Mouse (Mus musculus) small intestine, adult 2 months (tissue): ENCODE measurements around the gene Fer. TPM values are rescaled to one million over a fixed set of nuclear protein-coding genes. Genes with fewer than 3 reads are reported as not detected.

Experiments
- H3K27ac ChIP-seq: fragments of 200-500 bp; 2 replicates; pipeline ENCODE4 v1.5.1; 2012; ENCODE audit warnings: low read depth, low read length, control low read depth, inconsistent platforms; ENCODE audit not compliant: insufficient read depth
- H3K27me3 ChIP-seq: fragments of 200-500 bp; 2 replicates; pipeline ENCODE4 v1.6.1; 2012; ENCODE audit warnings: mild to moderate bottlenecking, moderate library complexity, low read length, inconsistent platforms; ENCODE audit not compliant: control insufficient read depth, insufficient read depth
- H3K36me3 ChIP-seq: fragments of 200-500 bp; 2 replicates; pipeline ENCODE4 v1.6.1; 2012; ENCODE audit warnings: mild to moderate bottlenecking, low read length, control low read depth, inconsistent platforms; ENCODE audit not compliant: control insufficient read depth, insufficient read depth
- H3K4me1 ChIP-seq: fragments of 200-500 bp; 2 replicates; pipeline ENCODE4 v1.6.1; 2012; ENCODE audit warnings: low read length, inconsistent platforms, mixed read lengths; ENCODE audit not compliant: control insufficient read depth, insufficient read depth, insufficient read length
- H3K4me3 ChIP-seq: fragments of 200-500 bp; 2 replicates; pipeline ENCODE4 v1.5.1; 2012; ENCODE audit warnings: low read depth, mild to moderate bottlenecking, control low read depth, inconsistent platforms, low read length, moderate library complexity
- CTCF ChIP-seq: fragments of 200-500 bp; IDR thresholded peaks from 2 replicates; pipeline ENCODE4 v1.5.1; 2012; ENCODE audit warnings: low read depth, mild to moderate bottlenecking, control low read depth, inconsistent platforms, low read length, moderate library complexity, mixed read lengths; ENCODE audit not compliant: insufficient replicate concordance, insufficient read length; ENCODE audit errors: extremely low read depth
- POLR2A ChIP-seq: fragments of 200-500 bp; IDR thresholded peaks from 2 replicates; pipeline ENCODE4 v1.6.1; 2012; ENCODE audit warnings: low read depth, mild to moderate bottlenecking, control low read depth, inconsistent platforms, low read length, moderate library complexity
- WGBS: fragments of 180-500 bp; shearing (Covaris S2); methylation state at CpG from one replicate; pipeline ENCODE4 v1.1.7; 2018; 5-methylcytosine and 5-hydroxymethylcytosine counted together
- polyA plus RNA-seq: library from polyadenylated mRNA; depleted of rRNA; stranded (reverse); fragments of >200 nt; gene quantifications from 2 replicates; pipeline ENCODE4 v1.2.3, GENCODE M21; 2012

Fer gene
- polyA plus RNA-seq, 1 experiment: 0.63 TPM

- 60% methylated on average over 6 of the region's 6 CpGs for WGBS
- no peaks in the 10 kb centered on the region for H3K4me1 ChIP-seq
- TF ChIP-seq CTCF (no peak), POLR2A (no peak)
Measured at GRCm38 (mm10) chr17:64099395-64100171, 236.7 kb downstream of the Fer start.

GRCm38 (mm10) chr17:64100172-64100510, 237.3 kb downstream of the Fer start:
- Histone ChIP-seq H3K4me3 (no peak overlapping the region), H3K27me3 (no peaks in the 10 kb centered on the region), H3K36me3 (no peaks in the 10 kb centered on the region), H3K4me1 (no peaks in the 10 kb centered on the region), H3K27ac (no peak overlapping the region)
- WGBS: 59% methylated on average over 3 of the region's 3 CpGs
- TF ChIP-seq CTCF: no peak
- TF ChIP-seq POLR2A: no peak

More at GRCm38 (mm10) chr17:64099395-64100171, 236.7 kb downstream of the Fer start:
- no peak overlapping the region for H3K4me3 ChIP-seq
- H3K36me3 ChIP-seq: no peaks in the 10 kb centered on the region
- no peak overlapping the region for H3K27ac ChIP-seq
- H3K27me3 ChIP-seq: no peaks in the 10 kb centered on the region

GRCm38 (mm10) chr17:64108773-64109172, 245.9 kb downstream of the Fer start:
- WGBS: 87% methylated on average over 5 of the region's 5 CpGs
- TF ChIP-seq CTCF (no peak), POLR2A (no peak)
- H3K4me1 ChIP-seq: no peaks in the 10 kb centered on the region
- no peak overlapping the region for H3K4me3 ChIP-seq
- H3K27ac ChIP-seq: no peak overlapping the region
- no peaks in the 10 kb centered on the region for H3K27me3 ChIP-seq
- no peaks in the 10 kb centered on the region for H3K36me3 ChIP-seq

- H3K27me3 ChIP-seq: no peaks in the 10 kb centered on the region
- 95% methylated on average over 8 of the region's 8 CpGs for WGBS
Measured at GRCm38 (mm10) chr17:64109871-64110270, 247.0 kb downstream of the Fer start.

DNA sequence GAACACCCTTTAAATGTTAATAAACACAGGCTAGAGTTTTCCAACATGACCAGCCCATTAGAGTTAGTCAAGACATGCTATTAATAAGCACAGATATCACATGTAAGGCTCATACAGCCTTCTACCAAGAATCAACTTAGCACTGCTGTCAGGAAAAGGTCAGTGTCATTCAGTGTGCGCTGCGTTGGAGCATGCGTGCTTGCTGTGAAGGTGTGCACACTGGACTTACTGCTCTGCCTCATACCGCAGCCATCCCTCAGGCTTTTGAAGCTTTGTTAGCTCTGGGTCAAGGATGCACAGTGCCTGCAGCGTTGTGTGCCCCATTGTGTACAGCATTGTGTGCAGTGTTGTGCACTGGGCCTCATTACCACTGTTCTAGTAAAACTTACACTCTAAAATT, 250.8 kb downstream of the Fer start:
- Histone ChIP-seq H3K4me3 (no peak overlapping the region), H3K27me3 (no peaks in the 10 kb centered on the region), H3K4me1 (no peaks in the 10 kb centered on the region), H3K27ac (no peak overlapping the region), H3K36me3 (no peaks in the 10 kb centered on the region)
- TF ChIP-seq CTCF (no peak), POLR2A (no peak)
- 88% methylated on average over 5 of the region's 5 CpGs for WGBS

More at GRCm38 (mm10) chr17:64109871-64110270, 247.0 kb downstream of the Fer start:
- Histone ChIP-seq H3K27ac (no peak overlapping the region), H3K4me3 (no peak overlapping the region), H3K4me1 (no peaks in the 10 kb centered on the region), H3K36me3 (no peaks in the 10 kb centered on the region)
- TF ChIP-seq POLR2A (no peak), CTCF (no peak)

DNA sequence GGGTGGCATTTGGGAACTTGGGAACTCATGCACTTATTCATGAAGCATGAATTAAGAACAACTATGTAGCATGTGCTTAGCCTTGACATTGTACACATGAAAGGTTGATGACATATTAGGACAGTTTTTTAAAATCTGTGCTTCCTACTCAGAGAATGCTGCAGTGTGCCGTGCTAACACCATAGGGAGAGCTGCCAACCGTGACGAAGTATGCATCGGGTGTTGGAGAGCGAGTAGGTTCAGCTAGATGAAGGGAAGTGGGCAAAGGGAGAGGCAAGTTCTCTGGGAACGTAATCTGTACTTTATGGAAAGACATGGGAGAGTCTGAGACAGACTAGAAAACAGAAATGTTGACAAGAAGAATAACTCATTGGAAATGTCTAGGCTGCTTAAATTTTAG, 253.9 kb downstream of the Fer start:
- Histone ChIP-seq H3K4me3 (no peak overlapping the region), H3K36me3 (no peaks in the 10 kb centered on the region), H3K27me3 (no peaks in the 10 kb centered on the region), H3K4me1 (no peaks in the 10 kb centered on the region), H3K27ac (no peak overlapping the region)
- TF ChIP-seq POLR2A: no peak
- no peak for TF ChIP-seq CTCF
- WGBS: 95% methylated on average over 6 of the region's 6 CpGs

DNA sequence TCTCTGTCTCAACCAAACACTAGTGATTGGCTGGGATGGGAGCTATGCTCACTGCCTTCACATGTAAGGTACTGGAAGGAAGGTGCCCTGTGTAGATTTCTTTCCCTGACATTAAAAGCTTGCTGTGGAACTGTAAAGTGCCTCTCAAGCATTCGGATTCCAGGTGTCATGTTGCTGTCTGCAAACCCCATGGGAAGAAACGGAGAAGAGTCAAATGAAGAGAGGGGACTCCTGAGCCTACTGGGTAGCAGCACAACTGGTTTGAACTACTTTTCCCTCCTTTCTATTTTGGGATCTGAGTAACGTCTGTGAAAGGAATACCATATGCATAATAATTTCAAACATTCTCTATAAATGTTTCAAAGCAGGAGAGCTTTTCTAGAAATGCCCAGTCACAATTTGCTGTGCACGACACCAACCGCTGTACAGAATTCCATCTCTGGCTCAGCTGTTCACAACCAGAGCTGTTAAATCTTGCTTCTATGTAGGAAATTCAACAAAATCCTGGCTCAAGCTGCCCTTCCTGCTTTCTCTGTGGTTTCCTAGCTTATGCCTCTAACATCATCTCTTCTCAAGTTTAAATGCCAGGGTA, 256.9 kb downstream of the Fer start:
- Histone ChIP-seq H3K36me3 (no peaks in the 10 kb centered on the region), H3K4me1 (no peaks in the 10 kb centered on the region), H3K27me3 (no peaks in the 10 kb centered on the region), H3K27ac (no peak overlapping the region), H3K4me3 (no peak overlapping the region)
- WGBS: 90% methylated on average over 5 of the region's 5 CpGs
- TF ChIP-seq POLR2A (no peak), CTCF (no peak)
